Mouse (Mus musculus): ENCODE measurements around the gene Sorcs3. TPM values are rescaled to one million over a fixed set of nuclear protein-coding genes. Genes with fewer than 3 reads are reported as not detected.

The Sorcs3 gene
- polyA plus RNA-seq, 1 experiment from 2014 or later = 0.45 TPM

- Histone ChIP-seq H3K9me3 (ENCODE audit: control insufficient read depth, low read length) (no peaks in the 10 kb centered on the region), H3K4me3 (ENCODE audit: low read length) (no peak overlapping the region), H3K4me1 (ENCODE audit: control insufficient read depth, insufficient read depth, low read length) (no peaks in the 10 kb centered on the region), H3K4me2 (ENCODE audit: low read depth, low read length) (no peak overlapping the region), H3K9ac (ENCODE audit: low read depth, low read length) (no peak overlapping the region), H3K36me3 (ENCODE audit: control insufficient read depth, insufficient read depth, low read length) (no peaks in the 10 kb centered on the region), H3K27ac (ENCODE audit: low read length) (no peak overlapping the region), H3K27me3 (replicated peaks; ENCODE audit: control insufficient read depth, insufficient read depth, low read length) (no peaks in the 10 kb centered on the region)
- no peak for ATAC-seq
- 55% methylated on average over 7 of the region's 7 CpGs for WGBS
Observed at GRCm38 (mm10) chr19:48404774-48405495, 199.1 kb downstream of the Sorcs3 start.

GRCm38 (mm10) chr19:48408221-48408620, 202.4 kb downstream of the Sorcs3 start:
- H3K9me3 ChIP-seq (ENCODE audit: control insufficient read depth, low read length) = no peaks in the 10 kb centered on the region
- no peaks in the 10 kb centered on the region for H3K36me3 ChIP-seq (ENCODE audit: control insufficient read depth, insufficient read depth, low read length)
- WGBS = 47% methylated on average over 4 of the region's 4 CpGs
- no peak for ATAC-seq
- H3K27ac ChIP-seq (ENCODE audit: low read length) = no peak overlapping the region
- no peak overlapping the region for H3K4me2 ChIP-seq (ENCODE audit: low read depth, low read length)
- no peak overlapping the region for H3K4me3 ChIP-seq (ENCODE audit: low read length)
- H3K9ac ChIP-seq (ENCODE audit: low read depth, low read length) = no peak overlapping the region
- H3K4me1 ChIP-seq (ENCODE audit: control insufficient read depth, insufficient read depth, low read length) = no peaks in the 10 kb centered on the region
- H3K27me3 ChIP-seq (replicated peaks; ENCODE audit: control insufficient read depth, insufficient read depth, low read length) = no peaks in the 10 kb centered on the region

DNA sequence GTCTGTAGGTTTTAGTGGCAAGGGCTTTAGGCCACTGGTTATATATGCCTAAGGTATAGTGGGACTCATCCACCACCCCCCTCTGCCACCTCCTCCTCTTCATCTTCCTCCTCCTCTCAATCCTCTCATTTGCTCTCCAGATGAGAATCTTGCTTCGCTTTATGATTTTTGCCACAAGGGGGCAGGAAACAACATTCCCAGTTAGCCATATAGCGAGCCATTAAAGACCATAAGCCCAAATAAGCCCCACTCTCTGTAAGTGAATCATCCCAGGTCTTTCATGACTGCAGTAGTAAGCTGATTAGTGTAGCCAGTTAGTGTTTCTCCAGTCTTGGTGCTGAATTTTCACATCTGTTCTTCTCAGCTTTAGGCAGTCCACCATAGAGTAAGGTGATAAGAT, 205.5 kb downstream of the Sorcs3 start:
- ATAC-seq = no peak
- Histone ChIP-seq H3K4me2 (ENCODE audit: low read depth, low read length) (no peak overlapping the region), H3K27ac (ENCODE audit: low read length) (no peak overlapping the region), H3K9ac (ENCODE audit: low read depth, low read length) (no peak overlapping the region), H3K9me3 (ENCODE audit: control insufficient read depth, low read length) (no peaks in the 10 kb centered on the region), H3K27me3 (replicated peaks; ENCODE audit: control insufficient read depth, insufficient read depth, low read length) (no peaks in the 10 kb centered on the region), H3K36me3 (ENCODE audit: control insufficient read depth, insufficient read depth, low read length) (no peaks in the 10 kb centered on the region), H3K4me1 (ENCODE audit: control insufficient read depth, insufficient read depth, low read length) (no peaks in the 10 kb centered on the region), H3K4me3 (ENCODE audit: low read length) (no peak overlapping the region)
- WGBS = 59% methylated on average over 2 of the region's 2 CpGs

GRCm38 (mm10) chr19:48413836-48414235, 208.0 kb downstream of the Sorcs3 start:
- Histone ChIP-seq H3K4me2 (ENCODE audit: low read depth, low read length) (no peak overlapping the region), H3K9me3 (ENCODE audit: control insufficient read depth, low read length) (no peaks in the 10 kb centered on the region), H3K4me3 (ENCODE audit: low read length) (no peak overlapping the region), H3K9ac (ENCODE audit: low read depth, low read length) (no peak overlapping the region), H3K27me3 (replicated peaks; ENCODE audit: control insufficient read depth, insufficient read depth, low read length) (no peaks in the 10 kb centered on the region), H3K36me3 (ENCODE audit: control insufficient read depth, insufficient read depth, low read length) (no peaks in the 10 kb centered on the region), H3K27ac (ENCODE audit: low read length) (no peak overlapping the region), H3K4me1 (ENCODE audit: control insufficient read depth, insufficient read depth, low read length) (no peaks in the 10 kb centered on the region)
- ATAC-seq = no peak
- 58% methylated on average over 2 of the region's 2 CpGs for WGBS

GRCm38 (mm10) chr19:48418356-48418755, 212.5 kb downstream of the Sorcs3 start:
- Histone ChIP-seq H3K4me2 (ENCODE audit: low read depth, low read length) (no peak overlapping the region), H3K4me3 (ENCODE audit: low read length) (no peak overlapping the region), H3K9me3 (ENCODE audit: control insufficient read depth, low read length) (no peaks in the 10 kb centered on the region), H3K9ac (ENCODE audit: low read depth, low read length) (no peak overlapping the region), H3K27ac (ENCODE audit: low read length) (no peak overlapping the region), H3K36me3 (ENCODE audit: control insufficient read depth, insufficient read depth, low read length) (no peaks in the 10 kb centered on the region), H3K4me1 (ENCODE audit: control insufficient read depth, insufficient read depth, low read length) (no peaks in the 10 kb centered on the region), H3K27me3 (replicated peaks; ENCODE audit: control insufficient read depth, insufficient read depth, low read length) (no peaks in the 10 kb centered on the region)
- no peak for ATAC-seq
- WGBS = 77% methylated on average over 3 of the region's 3 CpGs

GRCm38 (mm10) chr19:48429263-48429662, 223.4 kb downstream of the Sorcs3 start:
- 87% methylated on average over 4 of the region's 4 CpGs for WGBS
- ATAC-seq = no peak

GRCm38 (mm10) chr19:48429755-48430154, 223.9 kb downstream of the Sorcs3 start:
- H3K9ac ChIP-seq (ENCODE audit: low read depth, low read length) = no peak overlapping the region
- WGBS = 42% methylated on average over 2 of the region's 2 CpGs
- no peaks in the 10 kb centered on the region for H3K4me1 ChIP-seq (ENCODE audit: control insufficient read depth, insufficient read depth, low read length)
- H3K4me3 ChIP-seq (ENCODE audit: low read length) = no peak overlapping the region
- no peak overlapping the region for H3K4me2 ChIP-seq (ENCODE audit: low read depth, low read length)
- no peaks in the 10 kb centered on the region for H3K9me3 ChIP-seq (ENCODE audit: control insufficient read depth, low read length)
- no peaks in the 10 kb centered on the region for H3K27me3 ChIP-seq (replicated peaks; ENCODE audit: control insufficient read depth, insufficient read depth, low read length)
- ATAC-seq = no peak
- no peak overlapping the region for H3K27ac ChIP-seq (ENCODE audit: low read length)
- H3K36me3 ChIP-seq (ENCODE audit: control insufficient read depth, insufficient read depth, low read length) = no peaks in the 10 kb centered on the region

More at GRCm38 (mm10) chr19:48429263-48429662, 223.4 kb downstream of the Sorcs3 start:
- no peaks in the 10 kb centered on the region for H3K9me3 ChIP-seq (ENCODE audit: control insufficient read depth, low read length)
- no peaks in the 10 kb centered on the region for H3K27me3 ChIP-seq (replicated peaks; ENCODE audit: control insufficient read depth, insufficient read depth, low read length)
- no peaks in the 10 kb centered on the region for H3K4me1 ChIP-seq (ENCODE audit: control insufficient read depth, insufficient read depth, low read length)
- H3K36me3 ChIP-seq (ENCODE audit: control insufficient read depth, insufficient read depth, low read length) = no peaks in the 10 kb centered on the region
- no peak overlapping the region for H3K4me2 ChIP-seq (ENCODE audit: low read depth, low read length)
- no peak overlapping the region for H3K4me3 ChIP-seq (ENCODE audit: low read length)
- H3K9ac ChIP-seq (ENCODE audit: low read depth, low read length) = no peak overlapping the region
- no peak overlapping the region for H3K27ac ChIP-seq (ENCODE audit: low read length)

- no peak overlapping the region for H3K4me2 ChIP-seq (ENCODE audit: low read depth, low read length)
- H3K9ac ChIP-seq (ENCODE audit: low read depth, low read length) = no peak overlapping the region
- WGBS = 88% methylated on average over 5 of the region's 5 CpGs
- H3K4me1 ChIP-seq (ENCODE audit: control insufficient read depth, insufficient read depth, low read length) = no peaks in the 10 kb centered on the region
- H3K27me3 ChIP-seq (replicated peaks; ENCODE audit: control insufficient read depth, insufficient read depth, low read length) = no peaks in the 10 kb centered on the region
- no peak overlapping the region for H3K4me3 ChIP-seq (ENCODE audit: low read length)
- ATAC-seq = no peak
- H3K27ac ChIP-seq (ENCODE audit: low read length) = no peak overlapping the region
- H3K9me3 ChIP-seq (ENCODE audit: control insufficient read depth, low read length) = no peaks in the 10 kb centered on the region
- H3K36me3 ChIP-seq (ENCODE audit: control insufficient read depth, insufficient read depth, low read length) = no peaks in the 10 kb centered on the region
Observed at GRCm38 (mm10) chr19:48430328-48430727, 224.5 kb downstream of the Sorcs3 start.

DNA sequence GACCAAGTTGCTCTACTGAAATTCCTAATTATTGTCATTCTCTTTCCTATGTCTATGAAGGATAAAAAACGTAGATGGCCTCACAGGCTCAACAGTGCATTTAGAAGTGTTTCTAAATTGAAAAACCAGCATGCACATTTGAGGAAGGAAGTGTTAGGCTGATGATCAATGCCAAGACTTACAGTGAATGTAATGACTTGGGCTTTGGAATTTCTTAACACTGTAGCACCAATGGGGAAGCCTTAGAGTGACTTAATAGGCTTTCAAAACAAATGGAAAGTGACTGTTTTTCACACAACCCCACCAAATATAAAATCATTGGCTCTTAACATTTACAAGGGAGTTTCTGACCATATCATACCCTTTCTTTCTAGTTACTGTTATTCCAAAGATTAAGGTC, 232.6 kb downstream of the Sorcs3 start:
- Histone ChIP-seq H3K4me1 (ENCODE audit: control insufficient read depth, insufficient read depth, low read length) (no peaks in the 10 kb centered on the region), H3K4me2 (ENCODE audit: low read depth, low read length) (no peak overlapping the region), H3K27ac (ENCODE audit: low read length) (no peak overlapping the region), H3K36me3 (ENCODE audit: control insufficient read depth, insufficient read depth, low read length) (no peaks in the 10 kb centered on the region), H3K9ac (ENCODE audit: low read depth, low read length) (no peak overlapping the region), H3K9me3 (ENCODE audit: control insufficient read depth, low read length) (no peaks in the 10 kb centered on the region), H3K4me3 (ENCODE audit: low read length) (no peak overlapping the region), H3K27me3 (replicated peaks; ENCODE audit: control insufficient read depth, insufficient read depth, low read length) (no peaks in the 10 kb centered on the region)
- no peak for ATAC-seq
- 80% methylated on average over 1 of the region's 1 CpGs for WGBS

GRCm38 (mm10) chr19:48461141-48461540, 255.3 kb downstream of the Sorcs3 start:
- 91% methylated on average over 5 of the region's 5 CpGs for WGBS
- no peaks in the 10 kb centered on the region for H3K9me3 ChIP-seq (ENCODE audit: control insufficient read depth, low read length)
- no peaks in the 10 kb centered on the region for H3K4me1 ChIP-seq (ENCODE audit: control insufficient read depth, insufficient read depth, low read length)
- H3K9ac ChIP-seq (ENCODE audit: low read depth, low read length) = no peak overlapping the region
- H3K27me3 ChIP-seq (replicated peaks; ENCODE audit: control insufficient read depth, insufficient read depth, low read length) = no peaks in the 10 kb centered on the region
- ATAC-seq = no peak
- no peak overlapping the region for H3K4me3 ChIP-seq (ENCODE audit: low read length)
- no peak overlapping the region for H3K4me2 ChIP-seq (ENCODE audit: low read depth, low read length)
- no peak overlapping the region for H3K27ac ChIP-seq (ENCODE audit: low read length)
- H3K36me3 ChIP-seq (ENCODE audit: control insufficient read depth, insufficient read depth, low read length) = no peaks in the 10 kb centered on the region
